Mouse (Mus musculus) MEL (cell line): ENCODE measurements around the gene Wdr31. TPM values are rescaled to one million over a fixed set of nuclear protein-coding genes. Genes with fewer than 3 reads are reported as not detected.

Source experiments
- DNase-seq: peaks from one replicate; pipeline ENCODE4 v3.0.0; 2011; ENCODE audit warnings: low read depth, low spot score
- H3K27ac ChIP-seq: 2 replicates; pipeline ENCODE4 v1.5.1; 2012; ENCODE audit warnings: low read depth, mild to moderate bottlenecking, control low read depth, low read length, moderate library complexity; ENCODE audit not compliant: control insufficient read depth
- H3K27me3 ChIP-seq, 2 experiments: fragments of 150-350 bp in 1 of 2; sonication (generic) in 1 of 2; 2 replicates each; pipeline ENCODE4 v1.6.1; 2012; ENCODE audit warnings: low read length in 2 of 2, mild to moderate bottlenecking in 2 of 2, improper control_type of control experiment in 1 of 2, moderate library complexity in 1 of 2; ENCODE audit not compliant: insufficient read depth in 2 of 2, control insufficient read depth in 1 of 2
- H3K36me3 ChIP-seq, 2 experiments: 2 replicates each; pipeline ENCODE4 v1.6.1; 2012 to 2014; ENCODE audit warnings: low read length in 2 of 2, improper control_type of control experiment in 1 of 2, inconsistent platforms in 1 of 2, mild to moderate bottlenecking in 1 of 2; ENCODE audit not compliant: insufficient read depth in 2 of 2, control insufficient read depth in 1 of 2
- H3K4me1 ChIP-seq, 2 experiments: fragments of 150-350 bp in 1 of 2; sonication (generic) in 1 of 2; 2 replicates each; pipeline ENCODE4 v1.6.1; 2012; ENCODE audit warnings: low read length in 2 of 2, improper control_type of control experiment in 1 of 2, mild to moderate bottlenecking in 1 of 2; ENCODE audit not compliant: insufficient read depth in 2 of 2, control insufficient read depth in 1 of 2
- H3K4me3 ChIP-seq, 2 experiments: fragments of 150-350 bp in 1 of 2; sonication (generic) in 1 of 2; 2 replicates each; pipeline ENCODE4 v1.5.1; 2012; ENCODE audit warnings: low read depth in 2 of 2, low read length in 2 of 2, mild to moderate bottlenecking in 2 of 2, moderate library complexity in 2 of 2, control low read depth in 1 of 2, improper control_type of control experiment in 1 of 2; ENCODE audit not compliant: control insufficient read depth in 1 of 2, insufficient read depth in 1 of 2
- H3K79me2 ChIP-seq: 2 replicates; pipeline ENCODE4 v1.6.1; 2012; ENCODE audit warnings: mild to moderate bottlenecking, low read length, moderate library complexity; ENCODE audit not compliant: control insufficient read depth, poor library complexity, insufficient read depth
- H3K9ac ChIP-seq: 2 replicates; pipeline ENCODE4 v1.6.1; 2012; ENCODE audit warnings: low read depth, mild to moderate bottlenecking, control low read depth, low read length, moderate library complexity; ENCODE audit not compliant: control insufficient read depth, poor library complexity, severe bottlenecking
- H3K9me3 ChIP-seq: fragments of 150-350 bp; sonication (generic); replicated peaks from 2 replicates; pipeline ENCODE4 v1.6.1; 2012; ENCODE audit warnings: mild to moderate bottlenecking, low read length, improper control_type of control experiment, moderate library complexity; ENCODE audit not compliant: insufficient read depth
- CHD1 ChIP-seq: IDR thresholded peaks from 2 replicates; pipeline ENCODE4 v1.6.1; 2012; ENCODE audit warnings: low read depth, mild to moderate bottlenecking, inconsistent platforms, low read length, improper control_type of control experiment
- CTCF ChIP-seq, 3 experiments: IDR thresholded peaks in 2 of 3; conservative IDR thresholded peaks in 1 of 3; 2 replicates each; pipeline ENCODE4 v1.5.1; 2011 to 2012; ENCODE audit warnings: low read length in 3 of 3, low read depth in 2 of 3, mild to moderate bottlenecking in 2 of 3, improper control_type of control experiment in 1 of 3, inconsistent platforms in 1 of 3, mixed read lengths in 1 of 3, moderate library complexity in 1 of 3; ENCODE audit not compliant: control insufficient read depth in 1 of 3, insufficient read depth in 1 of 3, poor library complexity in 1 of 3, severe bottlenecking in 1 of 3
- E2F4 ChIP-seq: IDR thresholded peaks from 2 replicates; pipeline ENCODE4 v1.6.1; 2011; ENCODE audit warnings: low read depth, low read length, improper control_type of control experiment, borderline replicate concordance
- ELF1 ChIP-seq: IDR thresholded peaks from 2 replicates; pipeline ENCODE4 v1.6.1; 2014; ENCODE audit warnings: low read depth, mild to moderate bottlenecking, inconsistent platforms, low read length, improper control_type of control experiment, moderate library complexity
- EP300 ChIP-seq, 2 experiments: IDR thresholded peaks; 2 replicates each; pipeline ENCODE4 v1.6.1; 2011; ENCODE audit warnings: improper control_type of control experiment in 2 of 2, low read length in 2 of 2, low read depth in 1 of 2, mild to moderate bottlenecking in 1 of 2
- ETS1 ChIP-seq: IDR thresholded peaks from 2 replicates; pipeline ENCODE4 v1.6.1; 2012; ENCODE audit warnings: low read depth, mild to moderate bottlenecking, inconsistent platforms, low read length, improper control_type of control experiment, moderate library complexity
- GABPA ChIP-seq: IDR thresholded peaks from 2 replicates; pipeline ENCODE4 v1.6.1; 2012; ENCODE audit warnings: low read depth, mild to moderate bottlenecking, inconsistent platforms, low read length, improper control_type of control experiment, moderate library complexity
- GATA1 ChIP-seq: IDR thresholded peaks from 2 replicates; pipeline ENCODE4 v1.6.1; 2011; ENCODE audit warnings: low read depth, low read length, improper control_type of control experiment
- HCFC1 ChIP-seq: IDR thresholded peaks from 2 replicates; pipeline ENCODE4 v1.6.1; 2012; ENCODE audit warnings: low read depth, mild to moderate bottlenecking, inconsistent platforms, low read length, improper control_type of control experiment, moderate library complexity
- KAT2A ChIP-seq: conservative IDR thresholded peaks from 2 replicates; pipeline ENCODE4 v1.6.1; 2012; ENCODE audit warnings: low read depth, low read length, improper control_type of control experiment, inconsistent platforms
- MAFK ChIP-seq: IDR thresholded peaks from 2 replicates; pipeline ENCODE4 v1.6.1; 2011; ENCODE audit warnings: low read depth, mild to moderate bottlenecking, low read length, improper control_type of control experiment, borderline replicate concordance
- MAX ChIP-seq: IDR thresholded peaks from 2 replicates; pipeline ENCODE4 v1.6.1; 2011; ENCODE audit warnings: low read length, improper control_type of control experiment
- MAZ ChIP-seq: IDR thresholded peaks from 2 replicates; pipeline ENCODE4 v1.6.1; 2012; ENCODE audit warnings: low read depth, mild to moderate bottlenecking, inconsistent platforms, low read length, improper control_type of control experiment
- MEF2A ChIP-seq: IDR thresholded peaks from 2 replicates; pipeline ENCODE4 v1.6.1; 2014; ENCODE audit warnings: low read depth, mild to moderate bottlenecking, inconsistent platforms, low read length, improper control_type of control experiment; ENCODE audit not compliant: poor library complexity, insufficient replicate concordance, severe bottlenecking; ENCODE audit errors: extremely low read depth
- MYB ChIP-seq: IDR thresholded peaks from 2 replicates; pipeline ENCODE4 v1.6.1; 2011; ENCODE audit warnings: mild to moderate bottlenecking, low read depth, low read length, improper control_type of control experiment
- MYC ChIP-seq: IDR thresholded peaks from 2 replicates; pipeline ENCODE4 v1.6.1; 2011; ENCODE audit warnings: low read depth, mild to moderate bottlenecking, low read length, improper control_type of control experiment, moderate library complexity
- NELFE ChIP-seq: IDR thresholded peaks from 2 replicates; pipeline ENCODE4 v1.6.1; 2011; ENCODE audit warnings: low read depth, low read length, improper control_type of control experiment
- NRF1 ChIP-seq: IDR thresholded peaks from 2 replicates; pipeline ENCODE4 v1.6.1; 2014; ENCODE audit warnings: low read depth, mild to moderate bottlenecking, inconsistent platforms, low read length, improper control_type of control experiment, moderate library complexity; ENCODE audit not compliant: poor library complexity, insufficient read depth, severe bottlenecking
- POLR2A ChIP-seq, 2 experiments: IDR thresholded peaks; 2 replicates each; pipeline ENCODE4 v1.6.1; 2011 to 2012; ENCODE audit warnings: low read length in 2 of 2, mild to moderate bottlenecking in 2 of 2, control low read depth in 1 of 2, improper control_type of control experiment in 1 of 2, low read depth in 1 of 2, moderate library complexity in 1 of 2; ENCODE audit not compliant: control insufficient read depth in 1 of 2, insufficient read depth in 1 of 2, poor library complexity in 1 of 2
- TAL1 ChIP-seq: IDR thresholded peaks from 2 replicates; pipeline ENCODE4 v1.6.1; 2012; ENCODE audit warnings: mild to moderate bottlenecking, inconsistent platforms, low read length, moderate library complexity, mixed read lengths
- TBP ChIP-seq: IDR thresholded peaks from 2 replicates; pipeline ENCODE4 v1.8.0; 2011; ENCODE audit warnings: low read depth, low read length, improper control_type of control experiment
- USF1 ChIP-seq: IDR thresholded peaks from 2 replicates; pipeline ENCODE4 v1.6.1; 2014; ENCODE audit warnings: low read depth, mild to moderate bottlenecking, inconsistent platforms, low read length, improper control_type of control experiment, moderate library complexity
- USF2 ChIP-seq, 2 experiments: IDR thresholded peaks; 2 replicates each; pipeline ENCODE4 v1.6.1; 2011 to 2012; ENCODE audit warnings: improper control_type of control experiment in 2 of 2, low read length in 2 of 2, borderline replicate concordance in 1 of 2, inconsistent platforms in 1 of 2, low read depth in 1 of 2, mild to moderate bottlenecking in 1 of 2; ENCODE audit not compliant: insufficient read depth in 1 of 2
- ZC3H11A ChIP-seq: IDR thresholded peaks from 2 replicates; pipeline ENCODE4 v1.6.1; 2012; ENCODE audit warnings: low read depth, mild to moderate bottlenecking, inconsistent platforms, low read length, improper control_type of control experiment
- ZNF384 ChIP-seq: IDR thresholded peaks from 2 replicates; pipeline ENCODE4 v1.6.1; 2012; ENCODE audit warnings: low read depth, mild to moderate bottlenecking, inconsistent platforms, low read length, improper control_type of control experiment
- polyA plus RNA-seq, 2 experiments: library from polyadenylated mRNA; stranded (reverse) in 1 of 2; unstranded in 1 of 2; fragments of >175 nt in 1 of 2; fragments of >200 nt in 1 of 2; gene quantifications; 2 replicates each; pipeline versions ENCODE4 v1.2.1 to v1.2.4; 2012; ENCODE audit warnings: low replicate concordance in 2 of 2, low read depth in 1 of 2; ENCODE audit not compliant: insufficient read length in 2 of 2, insufficient read depth in 1 of 2, missing spikeins in 1 of 2
- total RNA-seq: library from RNA; depleted of rRNA; stranded (reverse); fragments of 300-350 nt; gene quantifications from 2 replicates; pipeline ENCODE4 v1.2.3, GENCODE M21; 2012

Gene Wdr31
- total and polyA plus RNA-seq, 3 experiments: 0.91 to 1.9 TPM; not detected in 1

DNA sequence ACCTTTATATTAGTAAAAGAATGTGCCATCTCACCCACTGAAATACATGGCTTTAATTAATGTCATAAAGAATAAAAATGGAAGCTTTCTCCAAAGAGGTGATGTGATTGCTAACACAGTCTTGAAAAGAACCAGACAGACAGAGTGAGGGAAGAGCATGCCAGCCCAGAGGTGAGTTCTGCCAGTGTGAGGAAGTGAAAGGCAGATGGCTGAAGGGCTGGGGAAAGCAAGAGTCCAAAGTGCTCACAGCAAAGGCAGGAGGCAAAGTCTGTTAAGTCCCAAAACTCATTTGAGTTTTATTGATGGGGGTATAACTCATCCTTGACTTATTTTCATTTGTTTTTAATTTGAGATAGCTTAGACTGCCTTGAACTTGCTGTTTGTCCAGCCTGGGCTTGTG is 40.0 kb downstream of the Wdr31 start:
- H3K36me3 ChIP-seq: peaks cover 0 to 15% of the 10 kb centered on the region in 2 experiments; a peak in 2 of 4 replicates
- H3K4me1 ChIP-seq: peaks cover 2 to 22% of the 10 kb centered on the region in 2 experiments; a peak in 2 of 4 replicates
- no peak overlapping the region for H3K4me3 ChIP-seq
- no peak overlapping the region for H3K27ac ChIP-seq
- H3K79me2 ChIP-seq: no peaks in the 10 kb centered on the region
- no peak for TF ChIP-seq NRF1
- no peak for TF ChIP-seq USF1
- TF ChIP-seq TAL1: no peak
- no peak for TF ChIP-seq CTCF (IDR thresholded peaks at IDR 0.05 in 2 of 3, conservative IDR thresholded peaks at IDR 0.05 in 1 of 3; ENCODE audit: control insufficient read depth in 1 of 3, insufficient read depth in 1 of 3, low read depth in 2 of 3, low read length in 3 of 3, poor library complexity in 1 of 3, severe bottlenecking in 1 of 3)
- TF ChIP-seq NELFE: no peak
- no peak for TF ChIP-seq MAZ
- TF ChIP-seq ELF1: no peak
- TF ChIP-seq KAT2A: no peak
- TF ChIP-seq EP300 (IDR thresholded peaks at IDR 0.05; ENCODE audit: low read depth in 1 of 2, low read length in 2 of 2): no peak
- no peak for TF ChIP-seq MAX
- TF ChIP-seq ZNF384: no peak
- no peak for TF ChIP-seq MAFK
- TF ChIP-seq ZC3H11A: no peak
- TF ChIP-seq POLR2A (IDR thresholded peaks at IDR 0.05; ENCODE audit: control insufficient read depth in 1 of 2, insufficient read depth in 1 of 2, low read depth in 1 of 2, low read length in 2 of 2, poor library complexity in 1 of 2): no peak
- no peak for TF ChIP-seq MYC
- no peaks in the 10 kb centered on the region for H3K9me3 ChIP-seq
- H3K9ac ChIP-seq: no peak overlapping the region
- H3K27me3 ChIP-seq: no peaks in the 10 kb centered on the region
- no peak for DNase-seq

DNA sequence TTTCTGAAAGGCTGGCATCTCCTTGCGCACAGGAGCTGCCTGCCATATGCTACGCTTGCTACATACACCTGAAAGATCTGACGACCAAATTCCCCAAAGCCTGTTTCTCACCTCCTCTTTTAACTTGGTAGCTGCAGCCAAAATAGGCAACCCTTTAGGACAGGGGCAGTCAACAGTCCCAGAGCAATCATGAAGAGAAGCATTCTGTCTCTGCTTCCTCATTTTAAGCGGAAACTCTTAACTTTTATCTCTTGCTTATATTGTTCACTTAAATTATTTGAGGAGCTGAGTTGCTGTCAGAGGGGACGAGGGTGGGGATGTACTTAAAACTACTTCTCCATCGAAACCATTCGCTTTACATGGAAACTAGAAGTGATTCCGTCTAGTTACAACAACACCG is 41.1 kb downstream of the Wdr31 start:
- Histone ChIP-seq H3K9me3 (no peaks in the 10 kb centered on the region), H3K9ac (no peak overlapping the region), H3K27ac (peak overlapping the region; percentile 53), H3K79me2 (no peaks in the 10 kb centered on the region), H3K36me3 (peaks cover 2 to 15% of the 10 kb centered on the region in 2 experiments; a peak in 3 of 4 replicates), H3K4me1 (peaks cover 2 to 22% of the 10 kb centered on the region in 2 experiments; a peak in 2 of 4 replicates), H3K27me3 (no peaks in the 10 kb centered on the region), H3K4me3 (no peak overlapping the region)
- TF ChIP-seq USF2 (IDR thresholded peaks at IDR 0.05; ENCODE audit: borderline replicate concordance in 1 of 2, insufficient read depth in 1 of 2, low read depth in 1 of 2, low read length in 2 of 2) (no peak), NRF1 (no peak), USF1 (no peak), ELF1 (no peak; the same call in 1 of the 2 replicates), NELFE (no peak), E2F4 (no peak), EP300 (IDR thresholded peaks at IDR 0.05; ENCODE audit: low read depth in 1 of 2, low read length in 2 of 2) (peak; percentile 36 to 48; a peak in 2 of 4 replicates), GATA1 (peak; percentile 66), ETS1 (no peak), CHD1 (no peak), MYB (no peak), TAL1 (no peak), ZC3H11A (no peak), MEF2A (no peak), TBP (peak; percentile 90), MAFK (no peak), GABPA (no peak), MYC (no peak), HCFC1 (no peak), KAT2A (no peak)
- peak; percentile 74 for DNase-seq
